Mouse (Mus musculus) megakaryocyte, embryonic 14.5 days (primary cell): ENCODE data around the gene Camp. TPM values are rescaled to one million over a fixed set of nuclear protein-coding genes. Genes with fewer than 3 reads are reported as not detected.

Source experiments
- H3K27me3 ChIP-seq: replicated peaks from 2 replicates; pipeline ENCODE3; 2012; ENCODE audit warnings: inconsistent platforms
- H3K36me3 ChIP-seq: replicated peaks from 2 replicates; pipeline ENCODE3; 2012; ENCODE audit warnings: low read length, inconsistent platforms, mixed read lengths
- H3K4me1 ChIP-seq: 2 replicates; pipeline ENCODE4 v1.6.1; 2012; ENCODE audit warnings: inconsistent platforms
- H3K4me3 ChIP-seq: replicated peaks from 2 replicates; pipeline ENCODE3; 2012; ENCODE audit warnings: moderate library complexity, mild to moderate bottlenecking, inconsistent platforms
- H3K9me3 ChIP-seq: 2 replicates; pipeline ENCODE4 v1.6.1; 2012; ENCODE audit warnings: inconsistent platforms
- FLI1 ChIP-seq: IDR thresholded peaks from 2 replicates; pipeline ENCODE4 v1.6.1; 2012; ENCODE audit warnings: low read length, inconsistent platforms, mixed read lengths
- GATA1 ChIP-seq: IDR thresholded peaks from 3 replicates; pipeline ENCODE4 v1.6.1; 2012; ENCODE audit warnings: mixed read lengths, low read length, inconsistent platforms, borderline replicate concordance
- polyA plus RNA-seq: library from polyadenylated mRNA; stranded (reverse); fragments of >175 nt; gene quantifications from 2 replicates; pipeline ENCODE4 v1.2.3, GENCODE M21; 2012; ENCODE audit warnings: low replicate concordance; ENCODE audit not compliant: insufficient read depth

Gene Camp
- polyA plus RNA-seq, 1 experiment: 9.6 TPM

DNA sequence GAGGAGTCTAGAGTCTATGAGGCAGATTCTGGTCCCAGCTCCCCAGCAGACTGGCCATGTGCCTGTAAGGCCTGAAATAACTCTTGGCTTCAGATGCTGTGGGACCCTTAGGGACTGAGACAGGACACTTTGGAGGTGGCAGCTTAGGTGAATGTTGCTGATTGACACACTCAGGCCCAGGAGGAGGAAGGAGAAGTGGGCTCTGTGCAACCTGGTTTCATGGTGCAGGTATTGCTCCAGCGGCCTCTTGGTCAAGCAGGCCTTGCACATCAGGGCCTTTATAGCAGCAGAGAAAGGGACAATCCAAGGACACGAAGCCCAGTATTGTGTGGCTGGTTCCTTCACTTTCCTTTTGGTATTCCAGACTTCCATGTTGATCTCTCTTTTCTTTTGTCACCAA, 4.9 kb upstream of the Camp start:
- no peaks in the 10 kb centered on the region for H3K9me3 ChIP-seq
- peak overlapping the region; percentile 51 for H3K4me3 ChIP-seq
- peaks cover 6% of the 10 kb centered on the region for H3K27me3 ChIP-seq
- no peaks in the 10 kb centered on the region for H3K36me3 ChIP-seq
- 0 out of 2 replicates have a peak, but pooled peaks cover 3% of the 10 kb centered on the region for H3K4me1 ChIP-seq
- TF ChIP-seq FLI1: no peak
- no peak for TF ChIP-seq GATA1

- Histone ChIP-seq H3K4me1 (no peaks in the 10 kb centered on the region), H3K9me3 (no peaks in the 10 kb centered on the region), H3K36me3 (peaks cover 3% of the 10 kb centered on the region), H3K27me3 (no peaks in the 10 kb centered on the region), H3K4me3 (no peak overlapping the region)
- TF ChIP-seq FLI1 (no peak), GATA1 (no peak)
Observed at GRCm38 (mm10) chr9:109850099-109850498, 682 bp upstream of the Camp start.

DNA sequence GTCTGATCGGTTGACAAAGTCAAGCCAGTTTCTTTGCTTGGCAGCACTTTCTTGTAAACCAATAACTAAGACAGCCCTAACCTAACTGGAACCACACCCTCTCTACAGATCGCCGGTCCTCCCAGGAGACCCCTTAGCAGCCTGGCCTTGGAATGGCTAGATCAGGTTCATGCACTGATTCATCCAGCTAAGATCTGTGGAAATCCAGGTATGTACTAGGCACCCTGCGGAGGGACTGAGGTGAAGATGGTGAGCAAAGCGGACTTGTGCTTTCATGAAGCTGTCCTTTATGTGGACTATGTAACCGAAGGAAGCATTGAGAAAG, 16.4 kb downstream of the Camp start:
- Histone ChIP-seq H3K4me1 (peaks cover 13% of the 10 kb centered on the region), H3K9me3 (no peaks in the 10 kb centered on the region), H3K27me3 (no peaks in the 10 kb centered on the region), H3K4me3 (peak overlapping the region; percentile 95), H3K36me3 (peaks cover 11% of the 10 kb centered on the region)
- TF ChIP-seq FLI1: no peak
- TF ChIP-seq GATA1: no peak

GRCm38 (mm10) chr9:109832391-109833087, 16.9 kb downstream of the Camp start, which contains the start of gene Nme6:
TSS of gene Nme6 (plus strand) at chr9:109832749.
- Histone ChIP-seq H3K4me1 (peaks cover 13% of the 10 kb centered on the region), H3K4me3 (peak within 1 kb of the TSS; percentile 95), H3K36me3 (peaks cover 8% of the 10 kb centered on the region), H3K27me3 (no peaks in the 10 kb centered on the region), H3K9me3 (no peaks in the 10 kb centered on the region)
- TF ChIP-seq GATA1: no peak

DNA sequence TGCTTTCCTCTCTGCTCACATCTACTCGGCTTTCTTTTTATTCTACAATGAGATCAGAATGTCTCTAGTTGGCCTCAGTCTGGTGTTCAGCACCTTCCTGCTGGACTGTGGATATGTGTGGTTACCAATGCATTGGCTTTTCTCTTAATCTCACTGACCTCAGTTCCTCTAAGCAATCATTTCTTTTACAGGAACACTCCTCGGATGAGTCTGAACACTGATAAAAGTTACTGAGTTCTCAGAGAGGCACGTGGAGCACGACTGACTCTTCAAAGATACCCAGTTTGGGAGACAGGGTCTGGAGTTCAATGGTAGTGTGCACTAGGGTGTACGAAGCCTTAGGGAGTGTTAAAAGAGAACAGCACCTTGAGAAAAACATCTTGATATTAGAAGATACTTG, 23.2 kb downstream of the Camp start:
- Histone ChIP-seq H3K36me3 (no peaks in the 10 kb centered on the region), H3K9me3 (no peaks in the 10 kb centered on the region), H3K4me1 (peaks cover 9% of the 10 kb centered on the region), H3K27me3 (peaks cover 5% of the 10 kb centered on the region), H3K4me3 (no peak overlapping the region)
- TF ChIP-seq FLI1 (no peak), GATA1 (no peak)

DNA sequence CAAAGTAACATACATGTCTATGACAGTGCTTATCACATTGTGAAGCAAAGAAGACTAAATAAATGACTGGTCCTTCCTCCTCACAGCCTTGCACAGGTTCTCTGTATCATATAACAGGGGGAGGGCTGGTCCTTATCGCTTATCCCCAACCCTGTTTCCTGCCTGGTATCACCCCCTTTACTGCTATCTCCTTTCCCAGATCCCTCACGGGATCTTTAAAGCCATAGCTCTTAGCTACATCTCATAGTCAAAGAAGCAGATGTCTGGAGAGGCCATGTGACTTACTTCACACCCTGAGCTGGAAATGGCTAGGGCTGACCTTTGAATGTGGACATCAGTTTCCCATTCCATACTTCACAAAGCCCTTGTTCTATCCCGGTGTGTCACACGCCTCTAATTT, 23.7 kb downstream of the Camp start:
- Histone ChIP-seq H3K27me3 (peaks cover 5% of the 10 kb centered on the region), H3K9me3 (no peaks in the 10 kb centered on the region), H3K36me3 (no peaks in the 10 kb centered on the region), H3K4me1 (peaks cover 9% of the 10 kb centered on the region), H3K4me3 (no peak overlapping the region)
- TF ChIP-seq GATA1 (no peak), FLI1 (no peak)

GRCm38 (mm10) chr9:109816341-109816740, 33.1 kb downstream of the Camp start:
- no peak for TF ChIP-seq FLI1
- no peak for TF ChIP-seq GATA1
- Histone ChIP-seq H3K36me3 (no peaks in the 10 kb centered on the region), H3K27me3 (peaks cover 12% of the 10 kb centered on the region), H3K4me3 (no peak overlapping the region), H3K4me1 (peaks cover 5% of the 10 kb centered on the region), H3K9me3 (no peaks in the 10 kb centered on the region)

- H3K9me3 ChIP-seq: no peaks in the 10 kb centered on the region
- H3K4me3 ChIP-seq: no peak overlapping the region
- peaks cover 5% of the 10 kb centered on the region for H3K4me1 ChIP-seq
- TF ChIP-seq FLI1: no peak
- H3K36me3 ChIP-seq: no peaks in the 10 kb centered on the region
- H3K27me3 ChIP-seq: peaks cover 10% of the 10 kb centered on the region
Observed at GRCm38 (mm10) chr9:109813424-109813823, 36.0 kb downstream of the Camp start.

DNA sequence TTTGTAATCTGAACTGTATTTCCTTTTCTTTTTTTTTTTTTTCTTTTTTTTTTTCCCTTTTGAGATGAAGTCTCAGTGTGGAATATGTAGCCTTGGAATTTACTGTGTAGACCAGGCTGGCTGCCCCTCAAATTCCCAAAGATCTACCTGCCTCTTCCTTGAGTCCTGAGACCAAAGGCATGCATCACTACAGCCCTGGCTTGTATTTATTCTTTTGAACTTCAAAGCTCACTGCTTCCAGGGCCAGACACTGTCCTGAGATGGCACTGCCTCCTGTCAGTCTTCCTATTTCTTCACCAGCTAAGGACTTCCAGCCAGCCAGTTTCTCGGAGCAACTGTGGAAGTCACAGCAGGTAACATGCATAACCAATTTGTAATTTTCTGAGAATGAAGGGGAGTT, 37.4 kb downstream of the Camp start, which contains the start of gene Spink8:
Gene Spink8 (plus strand): TSS at position 301 of the 400 bp plus-strand sequence.
- H3K27me3 ChIP-seq: peaks cover 10% of the 10 kb centered on the region
- no peaks in the 10 kb centered on the region for H3K9me3 ChIP-seq
- TF ChIP-seq FLI1: no peak
- TF ChIP-seq GATA1: no peak
- H3K36me3 ChIP-seq: no peaks in the 10 kb centered on the region
- no peak within 1 kb of the TSS for H3K4me3 ChIP-seq
- peaks cover 5% of the 10 kb centered on the region for H3K4me1 ChIP-seq

GRCm38 (mm10) chr9:109807898-109808297, 41.5 kb downstream of the Camp start:
- peaks cover 10% of the 10 kb centered on the region for H3K9me3 ChIP-seq
- TF ChIP-seq FLI1: no peak
- no peak for TF ChIP-seq GATA1
- peaks cover 3% of the 10 kb centered on the region for H3K27me3 ChIP-seq
- no peaks in the 10 kb centered on the region for H3K4me1 ChIP-seq
- H3K4me3 ChIP-seq: no peak overlapping the region
- no peaks in the 10 kb centered on the region for H3K36me3 ChIP-seq
